ENCODE assay signal across 1 mouse cellular context in the genomic region with DNA sequence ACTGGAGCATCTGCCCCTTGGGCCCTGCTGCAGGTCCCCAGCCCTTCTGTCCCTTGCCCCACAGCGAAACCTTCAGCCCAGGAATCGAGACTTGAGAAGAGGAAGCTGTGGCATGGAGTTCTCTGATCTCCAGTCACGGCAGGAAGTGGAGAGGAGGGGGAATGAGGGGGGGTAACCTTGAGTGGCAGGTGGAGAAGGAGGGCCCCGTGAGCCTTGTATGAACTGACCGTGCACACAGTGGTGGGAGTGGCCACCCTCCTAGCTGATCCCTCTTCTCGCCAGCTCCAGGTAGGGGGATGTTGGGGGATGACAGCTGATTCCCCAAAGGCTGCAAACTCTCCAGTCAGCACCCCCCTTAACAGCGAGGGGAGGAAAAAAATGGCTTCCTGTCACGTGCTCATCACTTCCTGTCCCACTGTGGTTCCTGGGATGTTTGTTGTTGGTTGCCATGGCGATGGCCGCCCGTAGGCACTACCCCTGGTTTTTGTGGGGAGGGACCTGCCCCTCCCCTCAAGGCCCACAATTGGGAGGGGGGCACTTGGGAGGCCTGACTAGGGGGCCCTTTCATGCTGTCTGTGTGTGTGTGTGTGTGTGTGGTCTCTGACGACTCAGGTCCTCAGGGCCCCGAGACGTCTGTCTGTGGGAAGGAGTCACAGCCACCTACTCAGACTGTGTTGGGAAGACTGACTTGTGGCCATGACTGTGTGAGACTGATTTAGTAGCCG.
TF ChIP-seq lines count a peak whose summit lies in the region.

No protein-coding gene starts in this region.

TF ChIP-seq in MEL, 35 proteins besides CTCF, POLR2A, EP300 and RAD21 (continued from another document):
- TF ChIP-seq ZC3H11A (IDR thresholded peaks at IDR 0.05; ENCODE audit: low read depth, low read length), result no peak
- TF ChIP-seq ELF1 (IDR thresholded peaks at IDR 0.05; ENCODE audit: low read depth, low read length), result peak; percentile 71
- peak; percentile 88 for TF ChIP-seq SIN3A (IDR thresholded peaks at IDR 0.05; ENCODE audit: low read length)
- TF ChIP-seq KAT2A (conservative IDR thresholded peaks at IDR 0.05; ENCODE audit: low read depth, low read length), result no peak
- no peak for TF ChIP-seq E2F4 (IDR thresholded peaks at IDR 0.05; ENCODE audit: borderline replicate concordance, low read depth, low read length)
- peak; percentile 94 for TF ChIP-seq MYC (IDR thresholded peaks at IDR 0.05; ENCODE audit: low read depth, low read length)
- TF ChIP-seq NRF1 (IDR thresholded peaks at IDR 0.05; ENCODE audit: insufficient read depth, low read depth, low read length, poor library complexity, severe bottlenecking), result no peak
- TF ChIP-seq MAFK (IDR thresholded peaks at IDR 0.05; ENCODE audit: borderline replicate concordance, low read depth, low read length), result no peak
- no peak for TF ChIP-seq TAL1 (IDR thresholded peaks at IDR 0.05; ENCODE audit: low read length)
- TF ChIP-seq MEF2A (IDR thresholded peaks at IDR 0.05; ENCODE audit: extremely low read depth, insufficient replicate concordance, low read depth, low read length, poor library complexity, severe bottlenecking), result no peak
- peak; percentile 98 for TF ChIP-seq USF1 (IDR thresholded peaks at IDR 0.05; ENCODE audit: low read depth, low read length)
- TF ChIP-seq MXI1 (IDR thresholded peaks at IDR 0.05; ENCODE audit: low read depth, low read length), result peak; percentile 90
- TF ChIP-seq ZKSCAN1 (IDR thresholded peaks at IDR 0.05; ENCODE audit: low read depth, low read length), result no peak
- no peak for TF ChIP-seq ZMIZ1 (IDR thresholded peaks at IDR 0.05; ENCODE audit: low read depth, low read length)
- peak; percentile 78; the same call in 1 of the 2 replicates for TF ChIP-seq BHLHE40 (IDR thresholded peaks at IDR 0.05; ENCODE audit: borderline replicate concordance, low read depth, low read length)
